Mouse (Mus musculus) Muller cell, postnatal 12 days (primary cell): ENCODE results near the gene Pank3.
"Not testable (repeated sequence)": the region's sequence is repeated elsewhere in the genome, so short reads cannot be mapped to it uniquely, and the experiment has no call there.

Source experiments
- DNase-seq: peaks from one replicate; pipeline ENCODE4 v3.0.0-alpha.2; 2015; ENCODE audit errors: inconsistent ontology term

The Pank3 gene

DNA sequence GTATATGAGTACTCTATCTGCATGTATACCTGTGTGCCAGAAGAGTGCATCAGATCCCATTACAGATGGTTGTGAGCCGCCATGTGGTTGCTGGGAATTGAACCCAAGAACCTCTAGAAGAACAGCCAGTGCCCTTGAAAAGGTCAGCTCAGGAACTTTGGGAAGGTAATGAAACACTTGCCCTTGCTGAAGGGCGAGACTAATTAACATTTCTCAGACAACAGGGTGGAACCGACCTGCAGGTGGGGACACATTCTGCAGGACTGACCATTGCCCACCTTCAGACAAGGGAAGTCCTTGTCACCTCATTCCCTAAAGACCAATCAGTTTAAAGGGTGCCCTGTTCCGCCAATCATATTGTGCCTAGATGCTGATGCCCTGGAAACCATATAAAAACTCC lies 71.5 kb downstream of the Pank3 start:
- DNase-seq, result not testable (repeated sequence)
